8 mouse cellular contexts compared by ENCODE assay signal in genomic region chr6:119220297-119220696, GRCm38 (mm10). TPM values are rescaled to one million over a fixed set of nuclear protein-coding genes. Genes with fewer than 3 reads are reported as not detected.
DNase-seq lines count a peak whose midpoint lies in the region; ATAC-seq and TF ChIP-seq lines count a peak whose summit lies in the region.
"Had no signal": no experiment of that assay in that cellular context is flagged by ENCODE, and none has a peak within 500 bp of the region (broad histone marks: within the 10 kb centered on the region; RNA-seq: fewer than 3 reads in every experiment).

No protein-coding gene starts in this region.

- WGBS in forebrain, embryonic 11.5 days: 58% methylated on average over 10 of the region's 10 CpGs
- WGBS in intestine, embryonic 15.5 days: 47% methylated on average over 10 of the region's 10 CpGs
- WGBS in lung, adult 2 months: 38% methylated on average over 10 of the region's 10 CpGs

- peak; percentile 65; the same call in 1 of the 2 replicates for ATAC-seq in forebrain, embryonic 11.5 days (replicated peaks; ENCODE audit: low FRiP score)
- ATAC-seq in intestine, embryonic 15.5 days: peak; percentile 66; the same call in 1 of the 2 replicates

- H3K9me3 ChIP-seq in forebrain, embryonic 11.5 days (ENCODE audit: control insufficient read depth, low read length): no peaks in the 10 kb centered on the region
- H3K9me3 ChIP-seq in intestine, embryonic 15.5 days: no peaks in the 10 kb centered on the region

- DNase-seq in urinary bladder, adult 2 months (ENCODE audit: low spot score): peak; percentile 16
- DNase-seq in urinary bladder, postnatal 10 days (ENCODE audit: low spot score): no peak
- DNase-seq in brain, embryonic 14.5 days (ENCODE audit: low read depth): peak; percentile 82
- DNase-seq in forebrain, embryonic 11.5 days (ENCODE audit: low spot score): peak; percentile 73
- peak; percentile 34 for DNase-seq in lung, adult 2 months
- DNase-seq in retina, embryonic 14.5 days (ENCODE audit: low spot score): peak; percentile 84

- no peak overlapping the region for H3K4me2 ChIP-seq in forebrain, embryonic 11.5 days (ENCODE audit: low read depth, low read length, severe bottlenecking)
- H3K4me2 ChIP-seq in intestine, embryonic 15.5 days (replicated peaks): no peak overlapping the region

- H3K27ac ChIP-seq in forebrain, embryonic 11.5 days (ENCODE audit: low read depth, low read length): no peak overlapping the region
- no peak overlapping the region for H3K27ac ChIP-seq in intestine, embryonic 15.5 days

- no peak overlapping the region for H3K9ac ChIP-seq in forebrain, embryonic 11.5 days (ENCODE audit: low read length)
- H3K9ac ChIP-seq in intestine, embryonic 15.5 days: no peak overlapping the region

- TF ChIP-seq POLR2A in brain, embryonic 14.5 days (IDR thresholded peaks at IDR 0.05; ENCODE audit: borderline replicate concordance, extremely low read depth, insufficient read depth, insufficient read length, poor library complexity, severe bottlenecking): no peak
- no peak for TF ChIP-seq POLR2A in lung, adult 2 months (IDR thresholded peaks at IDR 0.05; ENCODE audit: borderline replicate concordance, extremely low read depth, low read depth, low read length)

- H3K27me3 ChIP-seq in forebrain, embryonic 11.5 days (ENCODE audit: control insufficient read depth, insufficient read depth, low read length): no peaks in the 10 kb centered on the region
- no peaks in the 10 kb centered on the region for H3K27me3 ChIP-seq in intestine, embryonic 15.5 days (replicated peaks)

- H3K4me3 ChIP-seq in forebrain, embryonic 11.5 days (ENCODE audit: low read depth, low read length): no peak overlapping the region
- H3K4me3 ChIP-seq in intestine, embryonic 15.5 days (replicated peaks): no peak overlapping the region
- H3K4me3 ChIP-seq in lung, adult 2 months (replicated peaks; ENCODE audit: extremely low read depth, low read depth, low read length): no peak overlapping the region

- TF ChIP-seq CTCF in brain, embryonic 14.5 days (IDR thresholded peaks at IDR 0.05; ENCODE audit: borderline replicate concordance, extremely low read depth, insufficient read depth, insufficient read length): peak; percentile 87; the same call in 1 of the 2 replicates
- peak; percentile 77 for TF ChIP-seq CTCF in lung, adult 2 months (IDR thresholded peaks at IDR 0.05; ENCODE audit: insufficient read depth, low read length)

- H3K4me1 ChIP-seq in forebrain, embryonic 11.5 days (replicated peaks; ENCODE audit: control insufficient read depth, insufficient read depth, low read length): no peaks in the 10 kb centered on the region
- H3K4me1 ChIP-seq in intestine, embryonic 15.5 days (replicated peaks): no peaks in the 10 kb centered on the region
- no peaks in the 10 kb centered on the region for H3K4me1 ChIP-seq in lung, adult 2 months (ENCODE audit: control insufficient read depth, insufficient read depth, low read length)

- no peaks in the 10 kb centered on the region; the same call in 1 of the 2 replicates for H3K36me3 ChIP-seq in forebrain, embryonic 11.5 days (ENCODE audit: control insufficient read depth, insufficient read depth, low read length)
- 0 out of 2 replicates have a peak, but pooled peaks cover 5% of the 10 kb centered on the region for H3K36me3 ChIP-seq in intestine, embryonic 15.5 days

RNA-seq across cellular contexts. Expression of gene Cacna2d4, which starts 16.0 kb away (rescaled TPM):
- polyA plus RNA-seq in urinary bladder, adult 2 months (2012; rRNA removed): 0.03 and 0.06 TPM in 2 replicates
- 0.40 and 0.67 TPM in 2 replicates for polyA plus RNA-seq in brain, embryonic 14.5 days (2012; rRNA removed)
- polyA plus RNA-seq in forebrain, embryonic 11.5 days (2014; fragmentation: Nextera tagmentation; extraction: Ambion mirVana): 0.05 TPM in 1 of 2 replicates, not detected in the other
- polyA plus RNA-seq in intestine, embryonic 15.5 days (2015; fragmentation: Nextera tagmentation; extraction: Ambion mirVana): 0.04 and 0.30 TPM in 2 replicates
- polyA plus RNA-seq in lung, adult 2 months (2012; rRNA removed): 2.1 and 4.0 TPM in 2 replicates
- polyA plus RNA-seq: heart, embryonic 14.5 days had no signal

RNA-seq across cellular contexts. Expression of gene Cacna1c, which starts 24.1 kb away (rescaled TPM):
- 11.2 and 26.9 TPM in 2 replicates for polyA plus RNA-seq in urinary bladder, adult 2 months (2012; rRNA removed)
- 9.4 and 19.1 TPM in 2 replicates for polyA plus RNA-seq in brain, embryonic 14.5 days (2012; rRNA removed)
- polyA plus RNA-seq in forebrain, embryonic 11.5 days (2014; fragmentation: Nextera tagmentation; extraction: Ambion mirVana): 3.4 and 4.8 TPM in 2 replicates
- polyA plus RNA-seq in intestine, embryonic 15.5 days (2015; fragmentation: Nextera tagmentation; extraction: Ambion mirVana): 3.0 and 3.3 TPM in 2 replicates
- polyA plus RNA-seq in lung, adult 2 months (2012; rRNA removed): 11.3 and 16.3 TPM in 2 replicates

RNA-seq across cellular contexts. Expression of gene Dcp1b, which starts 45.2 kb away (rescaled TPM):
- polyA plus RNA-seq in urinary bladder, adult 2 months (2012; rRNA removed): 18.9 TPM in 2 replicates
- polyA plus RNA-seq in brain, embryonic 14.5 days (2012; rRNA removed): 37.9 and 45.8 TPM in 2 replicates
- polyA plus RNA-seq in forebrain, embryonic 11.5 days (2014; fragmentation: Nextera tagmentation; extraction: Ambion mirVana): 12.1 TPM in 2 replicates
- polyA plus RNA-seq in intestine, embryonic 15.5 days (2015; fragmentation: Nextera tagmentation; extraction: Ambion mirVana): 6.1 and 6.7 TPM in 2 replicates
- 19.6 TPM in 2 replicates for polyA plus RNA-seq in lung, adult 2 months (2012; rRNA removed)
